In the genomic region with DNA sequence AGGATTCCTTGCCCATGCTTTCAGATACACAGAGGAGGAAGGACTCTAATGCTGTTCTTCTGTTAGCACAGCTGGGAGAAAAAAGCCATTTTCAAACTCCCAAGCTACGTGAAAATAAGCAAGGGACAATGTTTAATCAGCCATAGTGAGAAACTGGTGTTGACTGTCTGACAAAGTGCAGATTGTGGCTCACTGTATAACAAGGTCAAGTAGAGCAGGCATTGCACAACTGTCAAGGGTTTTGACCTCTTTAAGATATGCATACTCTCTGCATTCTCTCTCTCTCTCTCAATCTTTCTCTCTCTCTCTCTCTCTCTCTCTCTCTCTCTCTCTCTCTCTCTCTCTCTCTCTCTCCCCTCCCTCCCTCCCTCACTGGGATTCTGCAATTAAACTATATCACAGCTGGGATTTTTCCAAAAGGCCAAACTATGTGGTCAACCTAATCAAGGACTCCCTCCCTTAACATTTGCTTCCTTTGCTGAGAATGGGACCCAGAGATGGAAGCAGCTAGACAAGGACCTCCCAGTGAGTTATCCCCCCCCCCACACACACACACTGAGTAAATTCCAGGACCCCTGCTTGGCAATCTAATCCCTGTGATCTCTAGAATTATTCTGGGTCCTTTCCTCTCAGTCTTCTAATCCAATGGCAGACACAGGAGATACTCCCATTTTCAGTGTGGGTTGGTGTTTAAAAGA, we compare ENCODE assay signal across 20 mouse cellular contexts.
DNase-seq lines count a peak whose midpoint lies in the region; ATAC-seq lines count a peak whose summit lies in the region.
"Had no signal": no experiment of that assay in that cellular context is flagged by ENCODE, and none has a peak within 500 bp of the region (broad histone marks: within the 10 kb centered on the region; RNA-seq: fewer than 3 reads in every experiment).

No protein-coding gene starts in this region.

- no peak overlapping the region for H3K4me3 ChIP-seq in heart, embryonic 15.5 days
- H3K4me3 ChIP-seq in kidney, embryonic 16.5 days (ENCODE audit: low read length): no peak overlapping the region
- H3K4me3 ChIP-seq: forebrain, embryonic 10.5 days; heart, embryonic 12.5 days; hindbrain, embryonic 13.5 days; limb, embryonic 10.5 days; liver, embryonic 12.5 days; midbrain, embryonic 12.5 days had no signal

- no peak overlapping the region for H3K9ac ChIP-seq in heart, embryonic 15.5 days
- no peak overlapping the region for H3K9ac ChIP-seq in kidney, embryonic 16.5 days (replicated peaks; ENCODE audit: low read length)
- H3K9ac ChIP-seq: heart, embryonic 12.5 days; hindbrain, embryonic 13.5 days; liver, embryonic 12.5 days; midbrain, embryonic 12.5 days had no signal

- WGBS in heart, embryonic 15.5 days: 26% methylated on average over 1 of the region's 1 CpGs
- WGBS in kidney, embryonic 16.5 days: 41% methylated on average over 1 of the region's 1 CpGs

- DNase-seq in heart, postnatal 25 days (ENCODE audit: low spot score): no peak
- no peak for DNase-seq in kidney, postnatal 36 days
- peak; percentile 27 for DNase-seq in retina, postnatal 1 day
- DNase-seq in retina, embryonic 14.5 days (ENCODE audit: low spot score): no peak
- no peak for DNase-seq in right cerebral cortex, adult 18-20 months
- DNase-seq: cerebellum, adult 18-20 months; cerebellum, postnatal 25 days; kidney, postnatal 4 days; layer of hippocampus, adult 9-11 months; thymus, postnatal 36 days had no signal

- no peak overlapping the region for H3K4me2 ChIP-seq in heart, embryonic 15.5 days
- H3K4me2 ChIP-seq in kidney, embryonic 16.5 days (replicated peaks; ENCODE audit: low read depth, low read length): no peak overlapping the region
- H3K4me2 ChIP-seq: heart, embryonic 12.5 days; hindbrain, embryonic 13.5 days; liver, embryonic 12.5 days; midbrain, embryonic 12.5 days had no signal

- no peaks in the 10 kb centered on the region for H3K9me3 ChIP-seq in heart, embryonic 15.5 days (replicated peaks)
- no peaks in the 10 kb centered on the region for H3K9me3 ChIP-seq in kidney, embryonic 16.5 days (ENCODE audit: low read length)
- H3K9me3 ChIP-seq: forebrain, embryonic 10.5 days; heart, embryonic 12.5 days; hindbrain, embryonic 13.5 days; limb, embryonic 10.5 days; liver, embryonic 12.5 days; midbrain, embryonic 12.5 days had no signal

- H3K27ac ChIP-seq in heart, embryonic 15.5 days: no peak overlapping the region
- peak overlapping the region; percentile 38; the same call in 1 of the 2 replicates for H3K27ac ChIP-seq in kidney, embryonic 16.5 days (ENCODE audit: low read length)
- H3K27ac ChIP-seq: forebrain, embryonic 10.5 days; hindbrain, embryonic 13.5 days; limb, embryonic 10.5 days; liver, embryonic 12.5 days; macrophage; midbrain, embryonic 12.5 days had no signal

- intact Hi-C loops in heart, postnatal 25 days (cut with DNase I): no loop called here

- H3K4me1 ChIP-seq in heart, embryonic 15.5 days (replicated peaks): no peaks in the 10 kb centered on the region
- H3K4me1 ChIP-seq in kidney, embryonic 16.5 days (ENCODE audit: insufficient read depth, low read length): 0 out of 2 replicates have a peak, but pooled peaks cover 3% of the 10 kb centered on the region
- H3K4me1 ChIP-seq: hindbrain, embryonic 13.5 days; liver, embryonic 12.5 days; midbrain, embryonic 12.5 days had no signal

- H3K27me3 ChIP-seq in heart, embryonic 15.5 days: no peaks in the 10 kb centered on the region
- no peaks in the 10 kb centered on the region for H3K27me3 ChIP-seq in kidney, embryonic 16.5 days (ENCODE audit: insufficient read depth, low read length)
- H3K27me3 ChIP-seq: heart, embryonic 12.5 days; hindbrain, embryonic 13.5 days; liver, embryonic 12.5 days; midbrain, embryonic 12.5 days had no signal

- no peaks in the 10 kb centered on the region for H3K36me3 ChIP-seq in heart, embryonic 15.5 days
- H3K36me3 ChIP-seq in kidney, embryonic 16.5 days (ENCODE audit: insufficient read depth, low read length): no peaks in the 10 kb centered on the region
- H3K36me3 ChIP-seq: forebrain, embryonic 10.5 days; heart, embryonic 12.5 days; hindbrain, embryonic 13.5 days; limb, embryonic 10.5 days; liver, embryonic 12.5 days; midbrain, embryonic 12.5 days had no signal

- peak; percentile 75; the same call in 1 of the 2 replicates for ATAC-seq in heart, embryonic 15.5 days (replicated peaks; ENCODE audit: insufficient number of reproducible peaks, insufficient read depth, low FRiP score, low read depth)
- ATAC-seq in kidney, embryonic 16.5 days (ENCODE audit: low FRiP score, low TSS enrichment): peak; percentile 88
- ATAC-seq: inflammation-experienced regulatory T-cells, adult 6 months; liver, embryonic 12.5 days had no signal
